Mouse (Mus musculus) layer of hippocampus, adult 2 months (tissue): ENCODE data around the gene Hnf1a. TPM values are rescaled to one million over a fixed set of nuclear protein-coding genes. Genes with fewer than 3 reads are reported as not detected.
A peak's percentile ranks its signal among the peaks of the same experiment; 100 is the strongest.
"Not testable (repeated sequence)": the region's sequence is repeated elsewhere in the genome, so short reads cannot be mapped to it uniquely, and the experiment has no call there.

ENCODE experiments used
- DNase-seq, 2 experiments: peaks; one replicate each; pipeline ENCODE4 v3.0.0; 2022; ENCODE audit warnings: low spot score in 2 of 2
- H3K27ac ChIP-seq: fragments of 200-600 bp; 2 replicates; pipeline ENCODE4 v1.8.1; 2022
- H3K4me3 ChIP-seq: fragments of 200-600 bp; 2 replicates; pipeline ENCODE4 v1.8.1; 2022; ENCODE audit warnings: mild to moderate bottlenecking
- CTCF ChIP-seq: fragments of 200-600 bp; conservative IDR thresholded peaks from 2 replicates; pipeline ENCODE4 v1.8.1; 2022; ENCODE audit warnings: antibody characterized with exemption, mild to moderate bottlenecking, moderate library complexity
- total RNA-seq, 2 experiments: library from RNA; stranded (reverse); gene quantifications; 2 replicates each; pipeline ENCODE4 v1.2.3; 2021

The Hnf1a gene
- total RNA-seq, 2 experiments from 2014 or later: not detected

DNA sequence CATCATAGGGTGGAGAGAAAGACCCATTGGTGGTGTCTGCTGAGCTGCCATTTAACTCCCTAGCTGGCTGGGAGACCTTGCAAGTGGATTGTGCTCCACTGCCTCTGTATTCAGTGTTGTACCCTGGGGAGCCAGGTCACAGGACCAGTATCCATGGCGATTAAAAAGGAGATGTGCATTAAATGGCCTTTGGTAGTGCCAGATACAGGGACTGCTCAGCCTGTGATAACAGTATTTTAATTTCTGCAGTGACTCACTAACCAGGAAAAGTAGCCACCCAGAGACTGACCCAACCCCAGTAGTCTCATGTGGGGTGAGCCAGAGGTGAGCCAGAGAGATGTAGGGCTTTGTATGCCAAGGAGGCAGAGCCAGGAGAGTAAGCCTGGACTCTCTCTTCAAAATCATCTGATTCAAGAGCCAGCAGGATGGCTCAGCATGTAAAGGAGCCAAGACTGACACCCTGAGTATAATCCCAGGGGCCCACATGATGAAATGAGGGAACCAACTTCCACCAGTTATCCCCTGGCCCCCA is 44.7 kb downstream of the Hnf1a start:
- TF ChIP-seq CTCF: no peak
- Histone ChIP-seq H3K4me3 (no peak overlapping the region), H3K27ac (no peak overlapping the region)
- DNase-seq: no peak

DNA sequence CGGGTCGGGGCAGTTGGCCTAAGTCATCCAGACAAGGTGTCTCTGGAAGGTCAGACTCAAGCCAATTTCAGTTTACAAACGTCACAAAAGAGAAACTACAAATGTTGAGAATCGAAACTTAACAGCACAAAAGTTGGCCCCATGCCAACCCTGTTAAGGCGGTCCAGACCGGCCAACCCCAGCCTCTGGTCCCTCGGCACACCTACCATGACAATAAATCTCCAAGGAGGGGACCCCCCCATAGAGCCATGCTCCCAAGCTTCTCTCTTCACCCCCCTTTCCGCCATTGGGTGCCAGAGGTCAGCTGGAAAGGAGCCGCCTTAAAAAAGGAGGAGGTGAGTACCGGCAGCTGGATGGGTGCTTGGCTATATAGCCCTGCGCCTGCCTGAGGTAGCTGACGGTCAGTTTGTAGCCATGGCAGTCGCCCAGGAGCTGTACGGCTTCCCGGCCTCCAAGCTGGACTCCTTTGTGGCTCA is 47.9 kb downstream of the Hnf1a start, which contains the start of gene Oasl1:
Oasl1 (plus strand) TSS at position 243 of the 476 bp plus-strand sequence.
- H3K4me3 ChIP-seq: peak within 1 kb of the TSS; percentile 42

GRCm38 (mm10) chr5:114922366-114922731 is 48.5 kb downstream of the Hnf1a start:
- no peak for TF ChIP-seq CTCF
- DNase-seq: no peak
- no peak overlapping the region for H3K4me3 ChIP-seq
- H3K27ac ChIP-seq: no peak overlapping the region

More for the DNA sequence above, 47.9 kb downstream of the Hnf1a start, which contains the start of gene Oasl1:
- DNase-seq: no peak
- TF ChIP-seq CTCF: no peak
- no peak within 1 kb of the TSS for H3K27ac ChIP-seq

- TF ChIP-seq CTCF: peak; percentile 62
- no peak for DNase-seq
- H3K27ac ChIP-seq: no peak overlapping the region
- H3K4me3 ChIP-seq: no peak overlapping the region
These were observed 49.1 kb downstream of the Hnf1a start for GRCm38 (mm10) chr5:114921551-114922365.

DNA sequence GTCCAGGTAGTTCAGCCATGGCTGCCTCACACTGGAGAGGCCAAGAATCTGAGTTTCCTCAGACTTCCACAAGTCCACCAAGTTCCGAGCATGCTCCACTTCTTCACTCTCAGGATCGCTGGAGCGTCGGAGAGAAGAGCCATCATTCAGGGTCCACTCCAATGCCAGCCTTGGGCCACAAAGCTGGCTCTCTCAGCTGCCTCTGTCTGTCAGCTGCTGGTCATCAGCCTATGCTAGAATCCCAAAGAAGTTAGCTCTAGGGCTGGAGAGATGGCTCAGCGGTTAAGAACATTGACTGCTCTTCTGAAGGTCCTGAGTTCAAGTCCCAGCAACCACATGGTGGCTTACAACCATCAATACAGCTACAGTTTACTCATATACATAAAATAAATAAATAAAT is 53.5 kb downstream of the Hnf1a start:
- H3K4me3 ChIP-seq, DNase-seq, H3K27ac ChIP-seq: not testable (repeated sequence)

GRCm38 (mm10) chr5:114916777-114917176 is 54.1 kb downstream of the Hnf1a start:
- no peak overlapping the region for H3K4me3 ChIP-seq
- DNase-seq: no peak
- no peak for TF ChIP-seq CTCF

DNA sequence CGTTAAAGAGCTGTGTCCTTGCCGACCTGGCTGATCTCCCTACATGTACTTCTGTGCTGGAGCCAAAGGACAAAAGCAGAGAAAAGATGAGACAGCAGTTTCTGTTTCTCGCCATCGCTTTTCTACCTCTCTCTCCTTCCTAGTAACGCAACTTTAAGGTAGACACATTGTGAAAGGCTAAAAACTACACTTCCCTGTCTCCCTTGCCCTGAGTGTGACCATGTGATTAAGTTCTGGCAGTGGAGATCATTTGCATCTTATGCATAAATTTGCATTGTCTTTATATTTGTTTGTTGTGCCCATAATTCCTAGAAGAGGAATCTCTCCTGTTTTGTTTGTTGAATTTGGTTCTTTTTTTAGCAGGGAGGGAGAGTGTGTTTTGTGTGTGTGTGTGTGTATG is 55.0 kb downstream of the Hnf1a start:
- no peak for TF ChIP-seq CTCF
- no peak overlapping the region for H3K27ac ChIP-seq
- no peak for DNase-seq
- no peak overlapping the region for H3K4me3 ChIP-seq

More at GRCm38 (mm10) chr5:114916777-114917176, 54.1 kb downstream of the Hnf1a start:
- no peak overlapping the region for H3K27ac ChIP-seq

DNA sequence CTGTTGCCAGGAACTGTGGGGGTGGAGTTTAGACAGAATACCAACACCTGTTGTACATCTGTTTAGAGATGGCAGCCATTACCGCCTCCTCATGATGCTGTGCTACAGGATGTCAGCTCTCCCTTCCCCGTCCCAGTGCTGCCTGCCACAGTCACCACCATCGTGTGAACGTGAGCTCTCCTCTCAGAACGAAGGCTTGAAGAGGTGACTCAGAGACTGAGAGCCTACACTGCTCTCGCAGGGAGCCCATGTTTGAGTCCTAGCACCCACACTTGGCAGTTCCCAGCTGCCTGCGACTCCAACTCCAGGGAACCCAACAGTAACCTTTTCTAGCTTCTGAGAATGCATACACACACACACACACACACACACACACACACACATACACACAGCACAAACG is 56.0 kb downstream of the Hnf1a start:
- H3K4me3 ChIP-seq: no peak overlapping the region
- DNase-seq: peak; percentile 15 to 44
- TF ChIP-seq CTCF: no peak
- no peak overlapping the region for H3K27ac ChIP-seq

- H3K4me3 ChIP-seq: no peak overlapping the region
- no peak overlapping the region for H3K27ac ChIP-seq
- no peak for DNase-seq
- no peak for TF ChIP-seq CTCF
These were observed 57.2 kb downstream of the Hnf1a start for GRCm38 (mm10) chr5:114913686-114914085.

- H3K4me3 ChIP-seq: no peak overlapping the region
- DNase-seq: no peak
- no peak for TF ChIP-seq CTCF
- no peak overlapping the region for H3K27ac ChIP-seq
These were observed 62.1 kb downstream of the Hnf1a start for GRCm38 (mm10) chr5:114908598-114909305.

DNA sequence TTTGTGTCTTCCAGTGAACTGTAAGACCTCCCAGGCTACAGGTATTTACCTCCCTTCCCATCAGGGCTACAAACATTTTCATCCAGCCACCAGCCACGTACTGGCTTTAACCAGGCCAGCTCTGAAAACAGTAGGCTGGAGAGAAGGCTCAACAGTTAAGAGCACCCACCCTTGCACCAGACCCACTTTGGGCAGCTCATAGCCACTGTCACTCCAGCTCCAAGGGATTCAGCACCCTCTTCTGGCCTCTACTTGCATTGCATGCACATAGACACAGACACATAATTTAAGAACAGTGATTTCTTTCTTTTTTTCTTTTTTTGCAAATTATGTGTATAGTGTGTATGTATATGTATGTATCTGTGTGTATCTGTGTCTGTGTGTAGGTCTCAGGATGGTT is 68.5 kb downstream of the Hnf1a start:
- peak in 1 of 2 experiments; percentile 25 for DNase-seq
- peak; percentile 79 for TF ChIP-seq CTCF
- H3K4me3 ChIP-seq: no peak overlapping the region
- no peak overlapping the region for H3K27ac ChIP-seq

Other genes with a start within 250 kb of the Hnf1a start
- gene Ankrd13a, start 196.4 kb downstream of the Hnf1a start, total RNA-seq: 10 to 100 TPM; 39.6 to 48.8 TPM
- 10 to 100 TPM; 45.7 to 47.5 TPM for gene Git2, start 195.6 kb downstream of the Hnf1a start, total RNA-seq
- 100 to 1,000 TPM; 136 to 154 TPM for gene 1500011B03Rik, start 147.6 kb downstream of the Hnf1a start, total RNA-seq
- not detected for gene 4930519G04Rik, start 117.4 kb downstream of the Hnf1a start, total RNA-seq
- gene Gm9936, start 112.4 kb downstream of the Hnf1a start, total RNA-seq: under 1 TPM; 0.51 to 0.59 TPM
- 1 to 10 TPM; 2.2 to 2.9 TPM for gene Oasl2, start 74.2 kb downstream of the Hnf1a start, total RNA-seq
- not detected for gene Oasl1, start 47.9 kb downstream of the Hnf1a start, total RNA-seq
- 100 to 1,000 TPM; 184 to 196 TPM for gene 2210016L21Rik, start 28.9 kb downstream of the Hnf1a start, total RNA-seq
- gene Sppl3, start 40.0 kb upstream of the Hnf1a start, total RNA-seq: 10 to 100 TPM; 75.2 to 76.2 TPM
- not detected for gene Gm10401, start 127.2 kb upstream of the Hnf1a start, total RNA-seq
- 1 to 10 TPM; 6.5 to 7.3 TPM for gene Acads, start 148.3 kb upstream of the Hnf1a start, total RNA-seq
- gene Unc119b, start 163.9 kb upstream of the Hnf1a start, total RNA-seq: 10 to 100 TPM; 25.9 to 28.0 TPM
- 10 to 100 TPM; 75.7 to 84.7 TPM for gene Mlec, start 187.1 kb upstream of the Hnf1a start, total RNA-seq
- 100 to 1,000 TPM; 124 to 129 TPM for gene Cabp1, start 223.3 kb upstream of the Hnf1a start, total RNA-seq